Comparison of ENCODE assay signal across 8 mouse cellular contexts in the genomic region with DNA sequence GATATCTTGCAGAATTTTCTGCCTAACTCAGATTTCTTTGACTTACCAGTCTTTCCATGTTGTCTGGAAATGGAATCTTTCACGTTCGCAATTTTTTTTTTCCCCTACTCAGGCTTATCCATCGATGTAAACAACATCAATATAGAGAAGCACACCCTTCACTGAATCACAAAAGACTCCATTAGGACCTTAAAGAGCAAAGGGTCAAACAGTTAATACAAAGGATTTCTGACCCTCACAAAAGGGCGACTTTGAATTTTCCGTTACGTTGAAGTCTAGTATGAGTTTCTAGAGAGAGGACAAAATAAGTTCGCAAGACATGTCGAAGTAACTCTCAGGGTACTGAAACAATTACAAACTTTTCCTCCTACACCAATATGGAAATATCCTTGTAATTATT. TPM values are rescaled to one million over a fixed set of nuclear protein-coding genes. Genes with fewer than 3 reads are reported as not detected.
A peak's percentile ranks its signal among the peaks of the same experiment; 100 is the strongest.
DNase-seq lines count a peak whose midpoint lies in the region; ATAC-seq lines count a peak whose summit lies in the region.

No protein-coding gene starts in this region.

- peak overlapping the region; percentile 88 for H3K4me2 ChIP-seq in kidney, embryonic 16.5 days (replicated peaks; ENCODE audit: low read depth, low read length)
- peak overlapping the region; percentile 93 for H3K4me2 ChIP-seq in neural tube, embryonic 14.5 days (ENCODE audit: low read depth, low read length)

- peaks cover 12% of the 10 kb centered on the region for H3K4me1 ChIP-seq in kidney, embryonic 16.5 days (ENCODE audit: insufficient read depth, low read length)
- peaks cover 59% of the 10 kb centered on the region for H3K4me1 ChIP-seq in forebrain, embryonic 10.5 days
- H3K4me1 ChIP-seq in limb, embryonic 10.5 days, result peaks cover 32% of the 10 kb centered on the region
- peaks cover 7% of the 10 kb centered on the region; the same call in 1 of the 2 replicates for H3K4me1 ChIP-seq in neural tube, embryonic 14.5 days (ENCODE audit: control insufficient read depth, insufficient read depth, low read length)

- no peak for DNase-seq in kidney, adult 11 months
- DNase-seq in forebrain, embryonic 10.5 days (ENCODE audit: extremely low spot score, low spot score), result no peak
- DNase-seq in limb, embryonic 10.5 days (ENCODE audit: low spot score), result no peak
- no peak for DNase-seq in frontal cortex, adult 2 months (ENCODE audit: extremely low spot score in 1 of 2, low spot score in 1 of 2)
- no peak for DNase-seq in natural killer cell, adult 2 months (ENCODE audit: low spot score in 2 of 2)
- DNase-seq in kidney, adult 8-10 months, result no peak

- WGBS in kidney, embryonic 16.5 days, result 19% methylated on average over 8 of the region's 8 CpGs
- WGBS in forebrain, embryonic 10.5 days, result 4% methylated on average over 8 of the region's 8 CpGs
- 12% methylated on average over 8 of the region's 8 CpGs for WGBS in limb, embryonic 10.5 days
- WGBS in neural tube, embryonic 14.5 days, result 6% methylated on average over 8 of the region's 8 CpGs

- H3K27ac ChIP-seq in kidney, embryonic 16.5 days (ENCODE audit: low read length), result no peak overlapping the region
- peak overlapping the region; percentile 95 for H3K27ac ChIP-seq in forebrain, embryonic 10.5 days
- peak overlapping the region; percentile 97 for H3K27ac ChIP-seq in limb, embryonic 10.5 days
- H3K27ac ChIP-seq in neural tube, embryonic 14.5 days (ENCODE audit: low read depth, low read length), result no peak overlapping the region

- peaks cover 10% of the 10 kb centered on the region; the same call in 1 of the 2 replicates for H3K27me3 ChIP-seq in kidney, embryonic 16.5 days (ENCODE audit: insufficient read depth, low read length)
- H3K27me3 ChIP-seq in forebrain, embryonic 10.5 days (ENCODE audit: poor library complexity, severe bottlenecking), result peaks cover 10% of the 10 kb centered on the region; the same call in 1 of the 2 replicates
- H3K27me3 ChIP-seq in limb, embryonic 10.5 days (ENCODE audit: low read depth, poor library complexity, severe bottlenecking), result no peaks in the 10 kb centered on the region
- peaks cover 4% of the 10 kb centered on the region; the same call in 1 of the 2 replicates for H3K27me3 ChIP-seq in neural tube, embryonic 14.5 days (ENCODE audit: control insufficient read depth, insufficient read depth, low read length)

- no peaks in the 10 kb centered on the region for H3K9me3 ChIP-seq in kidney, embryonic 16.5 days (ENCODE audit: low read length)
- H3K9me3 ChIP-seq in forebrain, embryonic 10.5 days, result no peaks in the 10 kb centered on the region
- H3K9me3 ChIP-seq in limb, embryonic 10.5 days (replicated peaks), result no peaks in the 10 kb centered on the region
- no peaks in the 10 kb centered on the region for H3K9me3 ChIP-seq in neural tube, embryonic 14.5 days (ENCODE audit: control insufficient read depth, low read length)

- ATAC-seq in kidney, embryonic 16.5 days (ENCODE audit: low FRiP score, low TSS enrichment), result no peak
- no peak for ATAC-seq in neural tube, embryonic 14.5 days (ENCODE audit: low read depth)

- no peaks in the 10 kb centered on the region for H3K36me3 ChIP-seq in kidney, embryonic 16.5 days (ENCODE audit: insufficient read depth, low read length)
- H3K36me3 ChIP-seq in forebrain, embryonic 10.5 days (replicated peaks), result no peaks in the 10 kb centered on the region
- no peaks in the 10 kb centered on the region for H3K36me3 ChIP-seq in limb, embryonic 10.5 days
- no peaks in the 10 kb centered on the region for H3K36me3 ChIP-seq in neural tube, embryonic 14.5 days (ENCODE audit: control insufficient read depth, insufficient read depth, low read length)

- H3K9ac ChIP-seq in kidney, embryonic 16.5 days (replicated peaks; ENCODE audit: low read length), result no peak overlapping the region
- H3K9ac ChIP-seq in neural tube, embryonic 14.5 days (replicated peaks; ENCODE audit: low read depth, low read length), result no peak overlapping the region

- peak overlapping the region; percentile 71 for H3K4me3 ChIP-seq in kidney, embryonic 16.5 days (ENCODE audit: low read length)
- H3K4me3 ChIP-seq in forebrain, embryonic 10.5 days, result peak overlapping the region; percentile 74
- H3K4me3 ChIP-seq in limb, embryonic 10.5 days, result peak overlapping the region; percentile 69
- H3K4me3 ChIP-seq in neural tube, embryonic 14.5 days (ENCODE audit: low read depth, low read length), result peak overlapping the region; percentile 49

RNA-seq across cellular contexts. Expression of a gene that starts 0.9 kb away (rescaled TPM):
- 61.9 and 75.2 TPM in 2 replicates for polyA plus RNA-seq in kidney, embryonic 16.5 days (2015; fragmentation: Nextera tagmentation; extraction: Ambion mirVana)
- 27.3 and 38.5 TPM in 2 replicates for polyA plus RNA-seq in forebrain, embryonic 10.5 days (2016; fragmentation: Nextera tagmentation; extraction: Ambion mirVana)
- 44.9 and 74.8 TPM in 2 replicates for polyA plus RNA-seq in limb, embryonic 10.5 days (2016; fragmentation: Nextera tagmentation; extraction: Ambion mirVana)
- 17.9 and 19.8 TPM in 2 replicates for polyA plus RNA-seq in neural tube, embryonic 14.5 days (2014; fragmentation: Nextera tagmentation; extraction: Ambion mirVana)
- polyA plus RNA-seq in frontal cortex, adult 2 months (2012; rRNA removed), result 10.9 and 18.4 TPM in 2 replicates

Comparison
In these comparisons a context has a peak if more than half of its experiments do, and no peak if none do; other contexts are left out.
1. H3K27ac ChIP-seq: peak in forebrain, embryonic 10.5 days (single experiment) and limb, embryonic 10.5 days (single experiment); none in kidney, embryonic 16.5 days (single experiment) and neural tube, embryonic 14.5 days (single experiment).
2. Peak in every context shown above with its lines, with median percentiles within 50 percentile points of each other: H3K4me3 ChIP-seq.